Mouse (Mus musculus) right cerebral cortex, postnatal 14 days (tissue): ENCODE measurements around the gene Otud7a.

Source experiments
- DNase-seq: peaks from one replicate; pipeline ENCODE4 v3.0.0; 2022

Otud7a gene

GRCm38 (mm10) chr7:63719183-63719944 lies 274.8 kb downstream of the Otud7a start:
- DNase-seq: no peak

- no peak for DNase-seq
Measured at GRCm38 (mm10) chr7:63720682-63721081, 276.1 kb downstream of the Otud7a start.

- no peak for DNase-seq
Measured at GRCm38 (mm10) chr7:63725040-63725729, 280.6 kb downstream of the Otud7a start.

- DNase-seq: no peak
Measured at GRCm38 (mm10) chr7:63729605-63730004, 285.1 kb downstream of the Otud7a start.

GRCm38 (mm10) chr7:63730012-63730411 lies 285.5 kb downstream of the Otud7a start:
- no peak for DNase-seq

- DNase-seq: peak; percentile 48
Measured at GRCm38 (mm10) chr7:63737725-63738124, 293.2 kb downstream of the Otud7a start.

- DNase-seq: no peak
Measured at GRCm38 (mm10) chr7:63738142-63738541, 293.6 kb downstream of the Otud7a start.

- no peak for DNase-seq
Measured at GRCm38 (mm10) chr7:63743116-63743515, 298.6 kb downstream of the Otud7a start.

- no peak for DNase-seq
Measured at GRCm38 (mm10) chr7:63752081-63752480, 307.5 kb downstream of the Otud7a start.

- DNase-seq: no peak
Measured at GRCm38 (mm10) chr7:63753274-63753751, 308.8 kb downstream of the Otud7a start.

- peak; percentile 60 for DNase-seq
Measured at GRCm38 (mm10) chr7:63754573-63755475, 310.3 kb downstream of the Otud7a start.

GRCm38 (mm10) chr7:63755476-63755948 lies 311.0 kb downstream of the Otud7a start:
- peak; percentile 89 for DNase-seq

- peak; percentile 27 for DNase-seq
Measured at GRCm38 (mm10) chr7:63757136-63757677, 312.7 kb downstream of the Otud7a start.

- no peak for DNase-seq
Measured at GRCm38 (mm10) chr7:63757678-63758239, 313.2 kb downstream of the Otud7a start.

- peak; percentile 47 for DNase-seq
Measured at GRCm38 (mm10) chr7:63758240-63758826, 313.8 kb downstream of the Otud7a start.

GRCm38 (mm10) chr7:63759606-63760005 lies 315.1 kb downstream of the Otud7a start:
- DNase-seq: no peak

- DNase-seq: no peak
Measured at GRCm38 (mm10) chr7:63762529-63762928, 318.0 kb downstream of the Otud7a start.

GRCm38 (mm10) chr7:63768398-63769029 lies 324.0 kb downstream of the Otud7a start:
- peak; percentile 30 for DNase-seq

- DNase-seq: no peak
Measured at GRCm38 (mm10) chr7:63773268-63773667, 328.7 kb downstream of the Otud7a start.

- DNase-seq: no peak
Measured at GRCm38 (mm10) chr7:63774291-63774690, 329.7 kb downstream of the Otud7a start.

- DNase-seq: no peak
Measured at GRCm38 (mm10) chr7:63777328-63777727, 332.8 kb downstream of the Otud7a start.
